Mouse (Mus musculus) spleen, postnatal 36 days (tissue): ENCODE measurements around the gene Moxd2.
A peak's percentile ranks its signal among the peaks of the same experiment; 100 is the strongest.

ENCODE experiments used
- DNase-seq, 2 experiments: peaks; one replicate each; pipeline ENCODE4 v3.0.0; 2022; ENCODE audit warnings: low spot score in 2 of 2, mixed read lengths in 1 of 2

Gene Moxd2

GRCm38 (mm10) chr6:40887394-40887793 is at the start of gene Moxd2:
Gene Moxd2 (minus strand): TSS chr6:40887494.
- no peak for DNase-seq

- no peak for DNase-seq
Observed at GRCm38 (mm10) chr6:40919954-40920353, 32.7 kb upstream of the Moxd2 start.

GRCm38 (mm10) chr6:40900287-40900686 is 13.0 kb upstream of the Moxd2 start, which contains the start of gene Prss58:
Gene Prss58 (minus strand): TSS chr6:40900387.
- no peak for DNase-seq

- no peak for DNase-seq
Observed at GRCm38 (mm10) chr6:40894716-40895115, 7.4 kb upstream of the Moxd2 start.

- peak; percentile 24 to 46 for DNase-seq
Observed at GRCm38 (mm10) chr6:40893577-40893976, 6.3 kb upstream of the Moxd2 start.

- no peak for DNase-seq
Observed at GRCm38 (mm10) chr6:40891754-40892153, 4.5 kb upstream of the Moxd2 start.

- DNase-seq, result peak; percentile 24 to 44
Observed at GRCm38 (mm10) chr6:40890973-40891372, 3.7 kb upstream of the Moxd2 start.

- DNase-seq, result no peak
Observed at GRCm38 (mm10) chr6:40845283-40845682, 42.0 kb downstream of the Moxd2 start.
